Mouse (Mus musculus): ENCODE data around the gene Lce1f. TPM values are rescaled to one million over a fixed set of nuclear protein-coding genes. Genes with fewer than 3 reads are reported as not detected.

Lce1f gene
- polyA plus RNA-seq (2015; fragmentation: Nextera tagmentation; extraction: Ambion mirVana) = 9.6 TPM in 1 of 2 replicates, not detected in the other

DNA sequence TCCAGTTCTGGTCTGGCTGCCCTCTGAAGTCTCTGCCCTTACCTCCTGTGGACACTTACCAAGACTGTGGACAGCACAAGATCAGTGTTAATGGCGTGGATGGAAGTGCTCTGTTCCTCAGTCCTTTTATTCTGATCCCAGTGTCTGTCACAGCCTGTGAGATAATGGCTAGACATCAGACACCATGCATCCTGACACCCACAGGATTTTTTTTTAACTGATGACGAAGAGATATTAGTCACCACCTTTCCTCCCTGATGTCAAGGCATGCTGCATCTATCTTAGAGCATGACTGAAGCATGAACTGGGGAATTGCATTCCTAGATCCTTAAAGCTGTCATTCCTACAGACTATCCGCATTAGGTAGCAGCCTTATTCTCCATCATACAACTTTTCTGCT is at the start of gene Lce1f:
Gene Lce1f (minus strand): TSS at position 101 of the 400 bp plus-strand sequence.

DNA sequence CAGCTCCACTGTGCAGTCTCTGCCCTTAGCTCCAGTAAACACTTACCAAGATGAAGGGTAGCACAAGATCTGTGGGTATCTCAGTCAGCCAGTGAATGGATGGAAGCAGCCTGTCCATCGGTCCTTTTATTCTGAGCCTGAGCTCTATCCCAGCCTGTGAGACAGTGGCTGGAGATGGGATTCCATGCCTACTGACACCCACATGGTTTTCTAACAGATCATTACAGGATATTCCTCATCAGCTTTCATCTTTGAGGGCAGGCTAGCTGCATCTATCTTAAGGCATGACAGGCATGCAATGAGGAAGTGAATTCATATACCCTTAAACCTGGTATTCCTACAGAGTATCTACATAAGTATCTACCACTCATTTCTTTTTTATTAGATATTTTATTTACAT is 44.8 kb upstream of the Lce1f start, which contains the start of gene Lce1h:
Gene Lce1h (minus strand): TSS at position 101 of the 400 bp plus-strand sequence.

DNA sequence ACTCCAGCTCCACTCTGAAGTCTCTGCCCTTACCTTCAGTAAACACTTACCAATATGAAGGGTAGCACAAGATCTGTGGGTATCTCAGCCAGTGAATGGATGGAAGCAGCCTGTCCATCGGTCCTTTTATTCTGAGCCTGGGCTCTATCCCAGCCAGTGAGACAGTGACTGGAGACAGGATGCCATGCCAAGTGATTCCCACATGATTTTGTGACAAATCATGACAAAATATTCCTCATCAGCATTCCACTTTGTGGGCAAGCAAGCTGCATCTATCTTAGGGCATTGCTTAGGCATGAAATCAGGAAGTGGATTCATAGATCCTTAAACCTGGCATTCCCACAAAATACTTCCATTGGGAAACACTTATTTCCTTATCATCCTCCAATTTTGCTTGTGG is 32.1 kb upstream of the Lce1f start, which contains the start of gene Lce1g:
Gene Lce1g (minus strand): TSS at position 101 of the 400 bp plus-strand sequence.

DNA sequence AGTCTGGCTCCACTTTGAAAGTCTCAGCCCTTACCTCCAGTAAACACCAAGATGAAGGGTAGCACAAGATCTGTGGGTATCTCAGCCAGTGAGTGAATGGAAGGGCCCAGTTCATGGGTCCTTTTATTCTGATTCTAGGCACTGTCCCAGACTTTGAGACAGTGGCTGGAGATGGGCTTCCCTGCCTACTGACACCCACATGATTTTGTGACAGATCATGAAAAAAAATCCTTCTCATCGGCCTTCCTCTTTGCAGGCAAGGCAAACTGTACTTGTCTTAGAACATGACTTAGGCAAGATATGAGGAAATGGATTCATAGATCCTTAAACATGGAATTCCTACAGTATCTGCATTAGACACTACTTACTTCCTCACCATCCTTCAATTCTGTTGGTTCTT is 18.8 kb upstream of the Lce1f start, which contains the start of gene Gm38119:
Gene Gm38119 (minus strand): TSS at position 101 of the 400 bp plus-strand sequence.

DNA sequence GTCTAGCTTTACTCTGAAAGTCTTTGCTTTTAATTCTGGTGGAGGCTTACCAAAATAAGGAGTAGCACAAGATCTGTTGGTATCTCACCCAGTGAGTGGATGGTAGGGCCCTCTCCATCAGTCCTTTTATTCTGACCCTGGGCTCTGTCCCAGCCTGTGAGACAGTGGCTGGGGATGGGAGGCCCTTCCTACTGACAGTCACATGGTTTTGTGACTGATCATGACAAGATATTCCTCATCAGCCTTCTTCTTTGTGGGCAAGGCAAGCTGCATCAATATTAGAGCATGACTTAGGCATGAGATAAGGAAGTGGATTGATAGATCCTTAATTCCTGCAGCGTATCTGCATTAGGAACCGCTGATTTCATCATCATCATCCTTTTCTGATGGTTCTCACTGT is 11.2 kb downstream of the Lce1f start, which contains the start of gene Lce1e:
Gene Lce1e (minus strand): TSS at position 101 of the 400 bp plus-strand sequence.

DNA sequence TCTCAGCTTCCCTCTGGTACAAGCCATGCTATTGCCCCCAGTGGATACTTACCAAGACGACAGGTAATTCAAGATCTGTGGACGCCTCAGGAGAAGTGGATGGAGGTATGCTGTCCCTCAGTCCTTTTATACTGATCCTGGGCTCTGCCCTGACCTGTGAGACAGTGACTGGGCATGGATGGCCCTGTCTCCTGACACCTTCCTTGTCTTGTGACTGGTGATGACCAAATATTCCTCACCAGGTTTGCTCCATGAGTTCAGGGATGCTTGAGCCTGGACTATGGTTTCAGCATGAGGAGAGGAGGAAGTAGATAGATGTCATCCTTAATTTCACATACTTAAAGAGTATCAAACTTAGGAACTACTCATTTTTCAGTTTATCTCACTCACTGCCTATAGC is 33.0 kb downstream of the Lce1f start, which contains the start of gene Lce1d:
Gene Lce1d (minus strand): TSS at position 101 of the 400 bp plus-strand sequence.

DNA sequence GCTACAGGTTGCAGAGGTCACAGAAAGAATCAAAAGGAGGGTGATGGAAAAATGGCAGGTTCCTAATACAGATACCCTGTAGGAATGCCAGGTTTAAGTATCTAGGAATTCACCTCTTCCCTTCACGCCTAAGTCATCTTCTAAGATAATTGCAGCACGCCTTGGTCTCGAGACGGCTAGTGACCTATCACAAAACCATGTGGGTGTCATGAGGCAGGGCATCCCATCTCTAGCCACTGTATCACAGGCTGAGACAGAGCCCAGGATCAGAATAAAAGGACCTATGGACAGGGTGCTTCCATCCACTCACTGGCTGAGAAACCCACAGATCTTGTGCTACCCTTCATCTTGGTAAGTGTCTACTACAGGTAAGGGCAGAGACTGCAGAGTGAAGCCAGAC is 41.2 kb downstream of the Lce1f start, which contains the start of gene Lce1c:
Gene Lce1c (plus strand): TSS at position 301 of the 400 bp plus-strand sequence.

DNA sequence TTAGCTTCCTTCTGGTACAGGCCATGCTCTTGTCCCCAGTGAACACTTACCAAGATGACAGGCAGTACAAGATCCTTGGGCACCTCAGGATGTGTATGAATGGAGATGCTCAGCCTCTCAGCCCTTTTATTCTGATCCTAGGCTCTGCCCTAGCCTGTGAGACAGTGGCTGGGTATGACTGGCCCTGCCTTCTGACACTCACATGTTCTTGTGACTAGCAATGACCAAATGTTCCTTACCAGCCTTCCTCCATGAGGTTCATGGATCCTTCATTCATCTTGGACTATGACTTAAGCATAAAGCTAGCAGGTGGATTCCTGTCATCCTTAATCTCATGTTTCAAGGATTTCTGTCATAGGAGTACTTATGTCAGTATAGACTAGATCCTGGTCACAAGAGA is 49.9 kb downstream of the Lce1f start, which contains the start of gene Lce1a2:
Gene Lce1a2 (minus strand): TSS at position 101 of the 400 bp plus-strand sequence.

Other genes with a start within 250 kb of the Lce1f start
- gene Sprr1a, start 234.5 kb downstream of the Lce1f start, polyA plus RNA-seq (2015; fragmentation: Nextera tagmentation; extraction: Ambion mirVana) = not detected in 2 replicates
- not detected in 2 replicates for gene Sprr4, start 219.9 kb downstream of the Lce1f start, polyA plus RNA-seq (2015; fragmentation: Nextera tagmentation; extraction: Ambion mirVana)
- gene 2310046K23Rik, start 185.8 kb downstream of the Lce1f start, polyA plus RNA-seq (2015; fragmentation: Nextera tagmentation; extraction: Ambion mirVana) = not detected in 2 replicates
- gene Ivl, start 146.6 kb downstream of the Lce1f start, polyA plus RNA-seq (2015; fragmentation: Nextera tagmentation; extraction: Ambion mirVana) = 4.4 TPM in 1 of 2 replicates, not detected in the other
- gene Smcp, start 131.4 kb downstream of the Lce1f start, polyA plus RNA-seq (2015; fragmentation: Nextera tagmentation; extraction: Ambion mirVana) = not detected in 2 replicates
- gene 2210017I01Rik, start 112.9 kb downstream of the Lce1f start, polyA plus RNA-seq (2015; fragmentation: Nextera tagmentation; extraction: Ambion mirVana) = not detected in 2 replicates
- 3.9 TPM in 1 of 2 replicates, not detected in the other for gene Lce6a, start 98.7 kb downstream of the Lce1f start, polyA plus RNA-seq (2015; fragmentation: Nextera tagmentation; extraction: Ambion mirVana)
- gene Lce1a1, start 72.0 kb downstream of the Lce1f start, polyA plus RNA-seq (2015; fragmentation: Nextera tagmentation; extraction: Ambion mirVana) = 10.0 TPM in 1 of 2 replicates, not detected in the other
- 4.4 TPM in 1 of 2 replicates, not detected in the other for gene Lce1b, start 63.4 kb downstream of the Lce1f start, polyA plus RNA-seq (2015; fragmentation: Nextera tagmentation; extraction: Ambion mirVana)
- 22.2 TPM in 1 of 2 replicates, not detected in the other for gene Lce1a2, start 50.0 kb downstream of the Lce1f start, polyA plus RNA-seq (2015; fragmentation: Nextera tagmentation; extraction: Ambion mirVana)
- 19.1 TPM in 1 of 2 replicates, not detected in the other for gene Lce1c, start 41.1 kb downstream of the Lce1f start, polyA plus RNA-seq (2015; fragmentation: Nextera tagmentation; extraction: Ambion mirVana)
- 4.5 TPM in 1 of 2 replicates, not detected in the other for gene Lce1d, start 33.1 kb downstream of the Lce1f start, polyA plus RNA-seq (2015; fragmentation: Nextera tagmentation; extraction: Ambion mirVana)
- gene Lce1e, start 11.3 kb downstream of the Lce1f start, polyA plus RNA-seq (2015; fragmentation: Nextera tagmentation; extraction: Ambion mirVana) = 9.5 TPM in 1 of 2 replicates, not detected in the other
- not detected in 2 replicates for gene Gm38119, start 18.7 kb upstream of the Lce1f start, polyA plus RNA-seq (2015; fragmentation: Nextera tagmentation; extraction: Ambion mirVana)
- 5.5 TPM in 1 of 2 replicates, not detected in the other for gene Lce1g, start 32.0 kb upstream of the Lce1f start, polyA plus RNA-seq (2015; fragmentation: Nextera tagmentation; extraction: Ambion mirVana)
- 5.9 TPM in 1 of 2 replicates, not detected in the other for gene Lce1h, start 44.7 kb upstream of the Lce1f start, polyA plus RNA-seq (2015; fragmentation: Nextera tagmentation; extraction: Ambion mirVana)
- 12.5 TPM in 1 of 2 replicates, not detected in the other for gene Lce1i, start 58.5 kb upstream of the Lce1f start, polyA plus RNA-seq (2015; fragmentation: Nextera tagmentation; extraction: Ambion mirVana)
- 3.5 TPM in 1 of 2 replicates, not detected in the other for gene Lce1j, start 70.2 kb upstream of the Lce1f start, polyA plus RNA-seq (2015; fragmentation: Nextera tagmentation; extraction: Ambion mirVana)
- gene Lce1k, start 87.5 kb upstream of the Lce1f start, polyA plus RNA-seq (2015; fragmentation: Nextera tagmentation; extraction: Ambion mirVana) = 2.4 TPM in 1 of 2 replicates, not detected in the other
- 3.5 TPM in 1 of 2 replicates, not detected in the other for gene Kprp, start 106.9 kb upstream of the Lce1f start, polyA plus RNA-seq (2015; fragmentation: Nextera tagmentation; extraction: Ambion mirVana)
- gene Lce1l, start 130.9 kb upstream of the Lce1f start, polyA plus RNA-seq (2015; fragmentation: Nextera tagmentation; extraction: Ambion mirVana) = 8.8 TPM in 1 of 2 replicates, not detected in the other
- gene 2310050C09Rik, start 149.9 kb upstream of the Lce1f start, polyA plus RNA-seq (2015; fragmentation: Nextera tagmentation; extraction: Ambion mirVana) = 8.3 TPM in 1 of 2 replicates, not detected in the other
- gene Lce3a, start 205.9 kb upstream of the Lce1f start, polyA plus RNA-seq (2015; fragmentation: Nextera tagmentation; extraction: Ambion mirVana) = not detected in 2 replicates
- not detected in 2 replicates for gene Lce3b, start 212.6 kb upstream of the Lce1f start, polyA plus RNA-seq (2015; fragmentation: Nextera tagmentation; extraction: Ambion mirVana)
- 5.2 TPM in 1 of 2 replicates, not detected in the other for gene Lce3c, start 224.1 kb upstream of the Lce1f start, polyA plus RNA-seq (2015; fragmentation: Nextera tagmentation; extraction: Ambion mirVana)
- gene Lce3d, start 237.0 kb upstream of the Lce1f start, polyA plus RNA-seq (2015; fragmentation: Nextera tagmentation; extraction: Ambion mirVana) = not detected in 2 replicates
- 0.35 TPM in 1 of 2 replicates, not detected in the other for gene Lce3e, start 246.7 kb upstream of the Lce1f start, polyA plus RNA-seq (2015; fragmentation: Nextera tagmentation; extraction: Ambion mirVana)

Measured in skeletal muscle tissue, postnatal 0 days (tissue).